Mouse (Mus musculus) forebrain, embryonic 16.5 days (tissue): Measurements from ENCODE around the gene Kcnt2. TPM values are rescaled to one million over a fixed set of nuclear protein-coding genes. Genes with fewer than 3 reads are reported as not detected.

Experiments
- ATAC-seq: fragments of 200-750 bp; cut with Nextera tagmentation; 2 replicates; pipeline ENCODE4 v1.8.0; 2017; ENCODE audit warnings: mild to moderate bottlenecking, moderate library complexity
- H3K27ac ChIP-seq: fragments of 300-500 bp; sonication (generic); 2 replicates; pipeline ENCODE4 v1.5.1; 2014; ENCODE audit warnings: low read length, control low read depth
- H3K27me3 ChIP-seq: fragments of 300-500 bp; sonication (generic); replicated peaks from 2 replicates; pipeline ENCODE4 v1.6.1; 2014; ENCODE audit warnings: low read length; ENCODE audit not compliant: control insufficient read depth, insufficient read depth
- H3K36me3 ChIP-seq: fragments of 300-500 bp; sonication (generic); 2 replicates; pipeline ENCODE4 v1.6.1; 2014; ENCODE audit not compliant: control insufficient read depth, insufficient read depth
- H3K4me1 ChIP-seq: fragments of 300-500 bp; sonication (generic); replicated peaks from 2 replicates; pipeline ENCODE4 v1.6.1; 2014; ENCODE audit warnings: low read length; ENCODE audit not compliant: control insufficient read depth, insufficient read depth
- H3K4me2 ChIP-seq: fragments of 300-500 bp; sonication (generic); 2 replicates; pipeline ENCODE4 v1.6.1; 2014; ENCODE audit warnings: mild to moderate bottlenecking, low read length, control low read depth
- H3K4me3 ChIP-seq: fragments of 300-500 bp; sonication (generic); replicated peaks from 2 replicates; pipeline ENCODE4 v1.5.1; 2014; ENCODE audit warnings: mild to moderate bottlenecking, low read length, control low read depth
- H3K9ac ChIP-seq: fragments of 300-500 bp; sonication (generic); replicated peaks from 2 replicates; pipeline ENCODE4 v1.6.1; 2014; ENCODE audit warnings: low read depth, low read length, control low read depth
- H3K9me3 ChIP-seq: fragments of 300-500 bp; sonication (generic); 2 replicates; pipeline ENCODE4 v1.6.1; 2016; ENCODE audit warnings: low read length; ENCODE audit not compliant: control insufficient read depth
- WGBS: fragments of 180-500 bp; shearing (Covaris S2); extraction: QIAGEN DNeasy Blood & Tissue Kit; methylation state at CpG from one replicate; pipeline ENCODE4 v1.1.7; 2014; 5-methylcytosine and 5-hydroxymethylcytosine counted together
- polyA plus RNA-seq: library from polyadenylated mRNA; unstranded; fragments of >200 nt; fragmentation: Nextera tagmentation; extraction: Ambion mirVana; gene quantifications from 2 replicates; pipeline ENCODE4 v1.2.1, GENCODE M21; 2015

Kcnt2 gene
- polyA plus RNA-seq, 1 experiment from 2014 or later: 2.8 TPM

DNA sequence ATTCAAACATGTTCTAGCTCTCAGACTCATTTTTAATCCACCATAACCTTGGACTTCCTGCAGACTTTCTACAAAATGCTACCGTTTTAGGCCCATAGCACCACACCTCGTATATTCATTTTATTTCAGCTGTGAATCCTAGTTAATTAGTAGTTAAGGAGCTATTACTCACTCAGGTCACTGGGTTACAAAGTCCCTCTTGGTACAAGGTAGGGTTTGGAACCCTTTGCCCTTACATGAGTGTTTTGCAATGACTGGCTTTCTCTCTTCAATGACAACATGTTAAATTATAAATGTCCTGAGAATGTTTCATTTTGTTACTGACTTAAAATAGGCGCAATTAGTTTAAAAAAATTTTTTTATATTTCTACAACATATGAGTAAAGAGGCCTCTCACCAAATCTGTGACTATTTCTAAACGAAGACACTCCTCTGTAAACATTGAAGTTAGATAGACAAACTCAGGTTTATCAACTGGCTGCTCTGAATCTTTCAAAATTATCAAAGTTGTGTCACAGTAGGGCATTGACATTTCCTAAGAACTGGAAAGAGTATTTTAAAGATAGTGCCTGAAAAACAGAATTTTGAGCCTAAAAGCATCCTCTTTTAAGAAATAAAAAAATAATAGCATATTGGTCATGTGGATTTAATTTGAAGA, 160.8 kb downstream of the Kcnt2 start:
- Histone ChIP-seq H3K27ac (no peak overlapping the region), H3K4me1 (no peaks in the 10 kb centered on the region), H3K27me3 (no peaks in the 10 kb centered on the region), H3K4me2 (no peak overlapping the region), H3K36me3 (no peaks in the 10 kb centered on the region), H3K9ac (no peak overlapping the region), H3K4me3 (no peak overlapping the region), H3K9me3 (no peaks in the 10 kb centered on the region)
- WGBS: 92% methylated on average over 4 of the region's 4 CpGs
- no peak for ATAC-seq

DNA sequence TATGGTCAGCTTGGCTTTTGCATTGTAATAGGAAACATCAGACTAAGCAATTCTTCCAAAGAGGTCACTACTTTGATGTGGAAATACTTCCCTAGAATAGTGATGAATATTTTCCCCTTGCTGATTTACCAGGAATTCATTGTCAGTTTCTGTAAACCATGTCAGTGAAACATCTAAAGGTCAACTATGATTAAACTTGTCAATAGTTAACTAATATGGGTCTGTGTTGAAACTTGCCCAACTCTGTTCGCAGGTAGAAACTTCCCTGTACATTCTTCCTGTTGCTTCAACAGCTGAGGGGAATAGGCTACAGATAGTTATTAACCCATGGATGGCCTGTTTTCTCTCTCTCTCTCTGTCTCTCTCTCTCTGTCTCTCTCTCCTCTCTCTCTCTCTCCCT, 169.8 kb downstream of the Kcnt2 start:
- Histone ChIP-seq H3K27me3 (no peaks in the 10 kb centered on the region), H3K9me3 (no peaks in the 10 kb centered on the region), H3K4me2 (no peak overlapping the region), H3K36me3 (no peaks in the 10 kb centered on the region), H3K4me3 (no peak overlapping the region), H3K9ac (no peak overlapping the region), H3K4me1 (no peaks in the 10 kb centered on the region), H3K27ac (no peak overlapping the region)
- WGBS: 78% methylated on average over 1 of the region's 1 CpGs
- no peak for ATAC-seq

DNA sequence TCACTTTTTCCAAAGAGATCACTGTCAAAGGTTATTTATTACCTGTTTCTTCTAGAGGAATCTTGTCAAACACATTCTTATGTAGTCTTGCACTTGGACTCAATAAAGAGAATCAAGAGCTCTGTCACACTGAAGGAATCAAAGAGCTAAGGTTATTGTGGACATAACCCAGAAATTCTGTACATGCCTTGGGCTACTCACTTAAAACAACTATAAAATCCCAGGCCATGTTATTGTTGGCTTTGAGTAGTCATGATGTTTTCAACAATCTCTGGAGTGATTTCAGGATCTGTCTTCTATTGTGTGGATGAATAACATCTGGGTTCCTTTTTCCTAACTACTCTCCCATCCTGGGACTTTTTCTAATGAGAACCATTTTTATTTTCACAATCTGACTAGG, 177.0 kb downstream of the Kcnt2 start:
- Histone ChIP-seq H3K36me3 (no peaks in the 10 kb centered on the region), H3K4me2 (no peak overlapping the region), H3K9me3 (no peaks in the 10 kb centered on the region), H3K9ac (no peak overlapping the region), H3K4me1 (no peaks in the 10 kb centered on the region), H3K4me3 (no peak overlapping the region), H3K27ac (no peak overlapping the region), H3K27me3 (no peaks in the 10 kb centered on the region)
- no peak for ATAC-seq

DNA sequence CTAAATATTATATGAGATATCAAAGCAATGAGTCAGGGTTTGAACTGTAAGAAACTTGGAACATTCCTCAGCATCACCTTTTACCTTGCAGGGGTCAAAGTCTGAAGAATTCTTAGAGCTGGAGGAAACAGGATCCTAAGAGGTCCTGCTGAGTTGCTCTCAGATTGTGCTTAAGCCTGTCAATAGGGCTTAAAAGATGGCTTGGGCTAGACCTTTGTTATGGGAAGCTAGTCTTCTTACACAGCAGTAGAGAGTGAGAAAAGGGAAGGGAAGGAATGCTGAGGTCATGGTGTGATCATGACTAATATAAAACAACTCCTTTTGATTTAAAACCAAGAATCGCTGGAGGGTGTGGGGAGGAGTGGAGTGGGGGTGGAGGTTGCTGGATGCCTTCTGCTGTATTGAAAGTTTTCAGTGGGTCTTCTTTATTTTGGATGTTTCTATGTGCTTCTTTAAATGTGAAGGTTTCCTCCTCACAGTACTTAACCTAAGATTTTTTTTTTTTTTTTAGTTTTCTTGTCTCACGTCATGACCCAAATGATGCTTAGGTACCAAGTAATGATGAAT, 183.4 kb downstream of the Kcnt2 start:
- Histone ChIP-seq H3K4me2 (no peak overlapping the region), H3K9ac (no peak overlapping the region), H3K36me3 (no peaks in the 10 kb centered on the region), H3K9me3 (no peaks in the 10 kb centered on the region), H3K4me1 (no peaks in the 10 kb centered on the region), H3K27ac (no peak overlapping the region), H3K4me3 (no peak overlapping the region), H3K27me3 (no peaks in the 10 kb centered on the region)
- no peak for ATAC-seq
- 28% methylated on average over 2 of the region's 2 CpGs for whole genome bisulfite sequencing

DNA sequence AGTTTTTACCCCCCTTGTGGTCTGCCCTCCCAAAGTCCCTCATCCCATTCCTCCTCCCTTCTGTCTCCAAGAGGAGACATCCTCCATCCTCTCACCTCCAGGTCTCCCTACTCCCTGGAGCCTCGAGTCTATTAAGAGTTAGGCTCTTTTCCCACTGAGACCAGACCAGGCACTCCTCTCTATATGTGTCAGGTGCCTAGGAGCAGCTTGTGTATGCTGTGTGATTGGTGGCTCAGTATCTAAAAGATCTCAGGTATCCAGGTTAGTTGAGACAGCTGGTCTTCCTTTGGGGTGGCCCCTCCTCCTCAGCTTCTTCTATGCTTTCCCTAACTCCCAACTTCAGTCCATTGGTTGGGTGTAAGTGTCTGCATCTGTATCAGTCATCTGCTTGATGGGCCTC, 186.1 kb downstream of the Kcnt2 start:
- WGBS: 70% methylated on average over 1 of the region's 1 CpGs
- no peak for ATAC-seq

DNA sequence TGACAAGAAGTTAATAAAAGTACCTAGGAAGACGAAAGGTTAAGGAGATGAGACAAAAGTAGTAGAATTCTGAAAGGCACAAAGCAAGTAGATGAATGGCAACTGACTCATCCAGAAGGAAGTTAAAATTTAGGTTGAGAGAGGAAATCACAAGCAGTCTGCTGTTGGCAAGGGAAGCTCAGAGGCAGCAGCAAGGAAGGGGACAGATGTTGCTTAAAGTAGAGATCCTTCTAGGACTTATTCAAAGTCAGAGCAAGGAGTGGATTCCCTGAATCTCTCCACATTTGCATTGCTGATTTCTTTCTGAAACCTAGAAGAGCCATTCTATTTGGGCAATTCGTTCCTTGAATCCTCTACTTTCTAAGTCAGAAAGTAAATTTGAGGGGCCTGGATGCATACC, 188.8 kb downstream of the Kcnt2 start:
- Histone ChIP-seq H3K4me1 (no peaks in the 10 kb centered on the region), H3K27ac (no peak overlapping the region), H3K9ac (no peak overlapping the region), H3K36me3 (no peaks in the 10 kb centered on the region), H3K4me3 (no peak overlapping the region), H3K27me3 (no peaks in the 10 kb centered on the region), H3K9me3 (no peaks in the 10 kb centered on the region), H3K4me2 (no peak overlapping the region)
- ATAC-seq: no peak
- WGBS: 78% methylated on average over 2 of the region's 2 CpGs

More for the DNA sequence above, 186.1 kb downstream of the Kcnt2 start:
- H3K4me1 ChIP-seq: no peaks in the 10 kb centered on the region
- H3K27me3 ChIP-seq: no peaks in the 10 kb centered on the region
- no peak overlapping the region for H3K4me2 ChIP-seq
- H3K9ac ChIP-seq: no peak overlapping the region
- no peaks in the 10 kb centered on the region for H3K9me3 ChIP-seq
- H3K4me3 ChIP-seq: no peak overlapping the region
- H3K36me3 ChIP-seq: no peaks in the 10 kb centered on the region
- no peak overlapping the region for H3K27ac ChIP-seq

DNA sequence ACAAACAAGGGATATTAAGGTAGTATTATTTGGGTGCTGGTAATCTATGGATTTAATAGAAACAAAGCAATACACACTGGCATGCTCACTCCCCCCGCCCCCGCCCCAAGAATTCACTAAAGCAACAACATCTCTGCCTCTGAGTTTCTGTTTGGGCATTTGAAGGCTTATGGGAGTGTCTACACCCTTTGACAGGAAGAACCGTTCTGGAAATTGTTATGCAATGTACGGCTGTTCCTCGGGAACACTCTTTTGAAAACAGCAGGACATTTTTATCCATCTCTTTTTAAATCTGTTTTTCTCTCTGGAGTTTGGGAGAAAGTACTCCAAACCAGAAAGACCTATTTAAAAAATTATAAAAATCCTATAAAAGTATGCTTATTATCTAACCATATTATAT, 192.2 kb downstream of the Kcnt2 start:
- H3K4me2 ChIP-seq: no peak overlapping the region
- H3K9me3 ChIP-seq: no peaks in the 10 kb centered on the region
- no peak overlapping the region for H3K9ac ChIP-seq
- ATAC-seq: no peak
- 73% methylated on average over 5 of the region's 5 CpGs for WGBS
- no peaks in the 10 kb centered on the region for H3K36me3 ChIP-seq
- no peak overlapping the region for H3K4me3 ChIP-seq
- no peak overlapping the region for H3K27ac ChIP-seq
- H3K27me3 ChIP-seq: no peaks in the 10 kb centered on the region
- no peaks in the 10 kb centered on the region for H3K4me1 ChIP-seq

DNA sequence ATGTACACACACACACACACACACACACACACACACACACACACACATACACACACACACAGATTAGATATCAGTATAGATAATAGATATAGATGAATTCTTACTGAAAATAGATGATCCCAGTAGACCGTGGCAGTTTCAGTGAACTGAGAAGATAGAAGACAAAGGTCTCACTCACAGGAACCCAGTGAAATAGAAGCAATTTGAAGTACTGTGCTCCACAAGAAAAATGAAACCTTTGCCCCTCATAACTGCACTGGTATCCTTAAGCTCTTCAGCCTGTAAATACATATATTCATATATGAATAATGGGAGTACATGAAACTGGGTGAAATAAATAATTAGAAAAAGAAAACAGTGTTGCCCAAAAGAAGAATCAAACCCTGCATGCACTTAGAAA, 197.9 kb downstream of the Kcnt2 start:
- H3K27me3 ChIP-seq: no peaks in the 10 kb centered on the region
- no peaks in the 10 kb centered on the region for H3K4me1 ChIP-seq
- H3K27ac ChIP-seq: no peak overlapping the region
- ATAC-seq: no peak
- no peak overlapping the region for H3K4me3 ChIP-seq
- H3K36me3 ChIP-seq: no peaks in the 10 kb centered on the region
- WGBS: 94% methylated on average over 1 of the region's 1 CpGs
- no peak overlapping the region for H3K4me2 ChIP-seq
- H3K9ac ChIP-seq: no peak overlapping the region
- no peaks in the 10 kb centered on the region for H3K9me3 ChIP-seq

DNA sequence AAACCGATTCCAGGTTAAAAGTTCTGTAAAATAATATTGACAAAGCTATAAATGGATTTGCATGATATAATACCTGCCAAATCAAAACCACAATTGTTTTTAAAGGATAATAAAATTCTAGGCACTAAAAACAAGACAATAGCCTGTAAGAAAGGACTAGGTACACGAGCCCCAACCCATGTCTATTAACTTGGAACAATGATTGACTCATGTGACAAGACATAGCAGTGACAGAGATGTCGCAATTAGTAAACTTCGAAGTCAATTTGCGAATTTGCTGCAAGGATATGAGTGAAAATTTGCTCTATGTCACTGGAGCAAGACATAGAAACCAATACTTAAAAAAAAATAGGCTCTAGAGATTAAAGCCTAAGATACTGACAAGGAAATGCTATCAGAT, 198.4 kb downstream of the Kcnt2 start:
- no peaks in the 10 kb centered on the region for H3K36me3 ChIP-seq
- H3K9me3 ChIP-seq: no peaks in the 10 kb centered on the region
- H3K27me3 ChIP-seq: no peaks in the 10 kb centered on the region

DNA sequence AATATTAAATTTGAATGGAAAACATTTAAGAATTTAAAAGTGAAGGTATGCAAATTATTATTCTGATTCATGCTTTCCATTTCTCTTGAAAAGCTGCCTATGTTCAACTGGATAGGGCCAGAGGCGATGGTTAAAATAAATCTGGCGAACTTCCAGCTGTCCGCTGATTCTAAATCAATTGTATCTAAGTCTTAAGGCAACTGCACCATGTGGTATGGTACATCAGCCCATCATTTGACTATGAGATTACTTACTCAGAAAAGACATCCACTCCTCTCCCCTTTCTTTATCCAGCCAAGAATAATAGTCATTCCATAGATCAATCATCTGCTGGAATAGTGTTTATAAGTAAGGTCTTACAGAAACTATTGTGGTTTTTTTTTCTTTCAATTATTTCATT, 205.5 kb downstream of the Kcnt2 start:
- H3K9me3 ChIP-seq: no peaks in the 10 kb centered on the region
- H3K4me1 ChIP-seq: no peaks in the 10 kb centered on the region
- ATAC-seq: no peak
- H3K36me3 ChIP-seq: no peaks in the 10 kb centered on the region
- no peak overlapping the region for H3K27ac ChIP-seq
- H3K27me3 ChIP-seq: no peaks in the 10 kb centered on the region
- H3K4me2 ChIP-seq: no peak overlapping the region
- 93% methylated on average over 3 of the region's 3 CpGs for WGBS
- H3K9ac ChIP-seq: no peak overlapping the region
- H3K4me3 ChIP-seq: no peak overlapping the region

More for the DNA sequence above, 198.4 kb downstream of the Kcnt2 start:
- Histone ChIP-seq H3K27ac (no peak overlapping the region), H3K9ac (no peak overlapping the region), H3K4me2 (no peak overlapping the region), H3K4me3 (no peak overlapping the region), H3K4me1 (no peaks in the 10 kb centered on the region)
- ATAC-seq: no peak
- WGBS: 87% methylated on average over 5 of the region's 5 CpGs
